Mouse (Mus musculus): ENCODE results near the gene Gm5134.

Gene Gm5134

DNA sequence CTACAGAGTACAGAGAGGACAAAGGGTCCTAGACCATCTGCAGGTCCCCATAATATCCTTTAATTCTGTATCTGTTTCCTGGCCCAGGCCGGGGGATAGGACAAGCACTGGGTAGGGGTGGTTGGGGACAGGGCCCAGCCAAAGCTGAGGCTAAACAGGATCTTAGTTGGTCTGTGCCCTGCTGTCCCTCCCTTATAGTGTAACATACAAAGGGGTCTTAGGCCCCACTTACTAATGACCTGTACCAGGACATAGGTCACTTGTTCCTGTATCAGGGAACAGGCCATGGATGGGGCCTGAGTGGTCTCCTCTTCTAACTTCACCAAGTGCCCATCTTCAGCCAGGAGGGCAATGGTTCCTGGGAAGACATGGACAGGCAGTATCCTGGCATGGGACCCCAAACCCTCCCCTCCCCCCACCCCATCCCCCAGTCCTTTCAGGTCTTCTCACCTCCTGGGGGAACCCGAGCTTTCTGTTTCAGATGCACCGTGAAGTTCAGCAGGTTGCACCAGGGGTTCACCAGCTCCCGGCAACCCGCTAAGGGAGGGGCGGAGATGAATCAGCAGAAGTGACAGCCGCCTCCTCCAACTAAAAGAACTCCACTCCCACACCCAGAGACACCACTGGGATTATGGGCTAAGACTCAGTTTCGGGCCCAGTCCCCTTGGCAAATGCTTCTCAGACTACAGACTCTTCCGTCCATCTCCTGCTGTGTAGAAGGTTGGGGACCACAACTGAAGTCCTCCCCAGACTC, 14.7 kb upstream of the Gm5134 start:
- no peak for DNase-seq (ENCODE audit: low spot score in 2 of 2)

DNA sequence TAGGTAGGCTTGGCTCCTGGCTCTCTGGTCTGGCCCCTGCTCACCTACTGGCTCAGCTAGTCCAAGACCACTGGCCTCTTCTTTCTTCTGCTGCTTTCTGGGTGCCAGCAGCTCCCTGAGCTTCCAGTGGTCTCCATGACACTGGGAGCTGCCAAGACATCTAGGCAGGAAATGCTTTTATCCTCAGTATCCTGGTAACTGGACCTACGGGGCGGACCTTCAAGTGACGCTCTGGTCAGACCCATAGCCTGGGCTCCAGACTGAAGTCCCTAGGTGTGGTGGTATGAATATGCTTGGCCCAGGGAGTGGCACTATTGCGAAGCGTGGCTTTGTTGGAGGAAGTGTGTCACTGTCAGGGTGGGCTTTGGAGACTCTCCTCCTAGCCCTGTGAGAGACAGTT, 13.8 kb upstream of the Gm5134 start, which contains the start of gene Gm867:
TSS of gene Gm867 (minus strand) at position 153 of the 400 bp plus-strand sequence.
- no peak for DNase-seq (ENCODE audit: low spot score in 2 of 2)

DNA sequence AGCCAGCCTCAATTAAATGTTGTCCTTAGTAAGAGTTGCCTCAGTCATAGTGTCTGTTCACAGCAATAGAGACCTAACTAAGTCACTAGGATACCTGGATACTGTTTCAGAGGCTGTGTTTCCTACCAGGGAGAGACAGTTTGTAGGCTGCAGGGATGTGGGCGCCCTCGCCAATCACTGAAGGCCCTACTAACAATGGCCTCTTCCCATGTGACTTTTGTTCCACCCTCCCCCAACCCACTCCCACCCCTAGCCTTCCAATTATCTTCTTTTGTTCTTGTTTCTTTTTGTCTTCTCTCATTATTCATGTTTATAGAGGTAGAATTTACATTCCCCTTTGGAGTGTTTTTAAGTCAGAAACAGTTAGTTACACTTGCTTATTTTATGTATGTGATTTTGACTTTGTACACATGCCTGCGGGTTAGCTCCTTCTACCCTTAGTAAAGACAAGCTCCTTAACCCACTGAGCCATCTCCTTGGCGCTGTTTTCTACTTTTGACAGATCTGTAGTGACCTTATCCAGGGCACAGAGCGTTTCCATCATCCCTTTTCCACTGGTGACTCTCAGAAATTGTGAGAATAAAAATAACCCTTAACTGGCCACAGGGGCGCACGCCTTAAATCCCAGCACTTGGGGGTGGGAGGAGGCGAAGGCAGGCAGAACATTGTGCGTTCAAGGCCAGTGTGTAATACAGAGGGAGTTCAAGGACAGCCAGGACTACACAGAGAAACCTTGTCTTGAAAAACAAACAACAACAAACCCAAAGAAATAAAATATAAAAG, 13.1 kb upstream of the Gm5134 start:
- no peak for DNase-seq (ENCODE audit: low spot score in 2 of 2)

DNA sequence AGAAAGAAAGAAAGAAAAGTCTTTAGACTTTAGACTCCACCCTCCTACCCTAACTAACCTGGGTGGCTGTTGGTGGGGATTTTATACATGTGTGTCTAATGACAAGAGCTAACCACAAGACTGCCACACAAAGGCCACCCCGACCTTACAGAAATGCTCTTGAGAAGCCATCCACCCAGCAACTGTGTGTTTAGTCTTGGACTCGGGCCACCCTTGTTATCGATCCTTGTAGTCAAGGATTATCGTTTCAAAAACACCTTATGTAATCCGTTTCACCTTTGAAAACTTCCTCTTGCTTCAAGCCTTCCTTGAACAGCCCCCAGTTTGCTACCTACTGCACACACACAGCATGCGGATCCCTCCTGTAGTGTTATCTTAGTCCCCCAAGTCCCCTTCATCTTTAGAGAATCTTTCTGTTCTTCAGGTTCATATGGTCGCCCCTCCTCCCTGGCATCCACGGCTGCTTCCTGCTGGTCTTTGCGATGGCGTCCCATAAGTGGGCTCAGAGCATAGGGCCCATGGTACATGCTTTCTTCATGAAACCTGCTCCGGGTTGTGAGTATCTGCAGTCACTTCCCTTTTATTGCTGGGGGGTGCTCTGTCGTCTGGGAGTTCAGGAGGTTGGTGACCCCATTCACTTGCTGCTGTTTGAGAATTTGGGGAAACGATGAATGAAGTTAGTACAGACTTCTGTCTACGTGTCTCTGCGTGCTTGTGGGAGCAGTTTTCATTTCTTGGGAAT, 11.4 kb upstream of the Gm5134 start, which contains the start of gene Vpreb3:
TSS of gene Vpreb3 (plus strand) at position 322 of the 742 bp plus-strand sequence.
- no peak for DNase-seq (ENCODE audit: low spot score in 2 of 2)

DNA sequence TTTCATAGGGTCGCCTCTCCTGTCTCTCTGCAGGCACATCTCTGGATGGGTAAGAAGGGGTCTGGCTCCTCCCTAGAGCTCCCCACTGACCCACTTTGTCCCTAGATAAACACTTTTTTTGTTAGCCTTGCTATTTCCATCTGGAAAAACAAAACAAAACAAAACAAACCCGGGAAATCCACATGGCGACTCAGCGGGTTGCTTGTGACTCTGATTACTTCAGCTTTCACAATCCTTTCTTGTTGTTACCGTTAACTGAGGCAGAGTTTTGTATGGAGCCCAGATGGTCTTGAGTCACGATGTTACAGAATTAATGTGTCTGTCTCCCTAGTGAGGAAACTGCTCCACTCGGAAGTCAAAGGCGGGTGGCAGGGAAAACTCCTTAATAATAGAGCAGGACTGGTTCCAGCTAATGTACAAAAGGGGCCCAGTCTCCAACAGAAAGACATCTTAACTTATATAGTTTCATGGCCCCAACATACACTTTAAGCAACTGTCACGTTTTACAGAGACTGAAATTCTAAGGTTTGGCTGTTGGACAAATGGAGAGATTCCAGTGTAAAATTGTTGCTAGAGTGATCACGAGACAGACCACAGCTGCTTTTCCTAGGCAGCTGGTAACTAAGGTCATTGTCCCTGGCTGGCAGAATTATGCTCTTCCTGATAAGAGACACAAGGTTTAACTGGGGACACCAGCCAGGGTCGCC, 10.1 kb upstream of the Gm5134 start:
- DNase-seq (ENCODE audit: low spot score in 2 of 2), result no peak

DNA sequence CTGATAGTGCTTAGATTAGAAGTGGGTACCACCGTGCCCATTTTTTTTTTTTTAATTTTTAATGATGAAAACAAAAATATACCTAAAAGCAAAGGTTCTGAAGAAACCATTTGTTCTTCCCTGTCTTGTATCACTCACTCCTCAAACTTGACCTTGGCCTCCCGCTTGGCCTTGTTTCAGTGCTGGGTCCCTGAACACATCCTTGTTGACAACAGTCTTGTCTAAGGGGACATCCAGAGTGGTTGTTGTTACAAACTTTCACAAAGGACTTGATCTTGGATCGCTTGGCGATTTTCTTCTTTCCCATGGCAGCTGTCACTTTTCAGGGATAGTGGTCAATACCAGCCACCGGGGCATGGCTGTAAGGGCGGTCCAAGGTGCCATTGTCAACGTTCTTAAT, 9.1 kb upstream of the Gm5134 start:
- no peak for DNase-seq (ENCODE audit: low spot score in 2 of 2)

DNA sequence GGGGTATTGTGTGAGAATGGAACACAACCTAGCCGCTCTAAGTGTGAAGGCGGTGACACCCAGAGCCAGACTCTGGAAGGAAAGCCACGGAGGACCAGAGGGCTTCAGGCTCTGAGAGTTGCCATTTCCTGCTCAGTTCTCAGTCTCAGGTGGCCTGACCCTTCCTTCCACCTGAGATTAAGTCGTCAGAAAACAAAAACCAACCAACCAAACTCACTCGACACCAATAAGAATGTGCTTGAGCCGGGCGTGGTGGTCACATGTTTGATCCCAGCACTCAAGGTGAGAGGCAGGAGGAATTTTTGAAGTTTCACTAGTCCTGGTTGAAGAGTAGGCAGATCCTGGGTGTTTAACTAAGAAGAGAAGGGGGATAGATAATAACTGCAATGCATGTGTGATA, 8.4 kb upstream of the Gm5134 start:
- no peak for DNase-seq (ENCODE audit: low spot score in 2 of 2)

DNA sequence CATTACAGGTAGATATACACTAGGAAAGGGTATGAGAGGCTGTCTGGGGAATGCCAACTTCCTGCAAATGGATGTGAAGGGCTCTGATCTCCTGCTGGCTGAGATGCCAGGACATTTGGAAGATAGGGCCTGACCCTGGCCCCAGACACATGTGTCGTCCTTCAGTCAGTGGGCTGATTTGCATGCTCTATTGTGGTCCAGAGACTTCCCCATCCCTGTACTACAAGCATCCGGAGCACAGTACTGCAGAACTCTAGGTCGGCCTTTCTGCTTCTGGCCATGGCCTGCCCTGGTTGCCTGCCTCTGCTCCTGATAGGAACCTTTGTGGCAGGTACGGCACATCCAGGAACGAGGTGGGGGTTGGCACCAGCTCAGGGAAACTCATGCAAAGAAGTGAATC, 6.2 kb upstream of the Gm5134 start:
- DNase-seq (ENCODE audit: low spot score in 2 of 2), result no peak

DNA sequence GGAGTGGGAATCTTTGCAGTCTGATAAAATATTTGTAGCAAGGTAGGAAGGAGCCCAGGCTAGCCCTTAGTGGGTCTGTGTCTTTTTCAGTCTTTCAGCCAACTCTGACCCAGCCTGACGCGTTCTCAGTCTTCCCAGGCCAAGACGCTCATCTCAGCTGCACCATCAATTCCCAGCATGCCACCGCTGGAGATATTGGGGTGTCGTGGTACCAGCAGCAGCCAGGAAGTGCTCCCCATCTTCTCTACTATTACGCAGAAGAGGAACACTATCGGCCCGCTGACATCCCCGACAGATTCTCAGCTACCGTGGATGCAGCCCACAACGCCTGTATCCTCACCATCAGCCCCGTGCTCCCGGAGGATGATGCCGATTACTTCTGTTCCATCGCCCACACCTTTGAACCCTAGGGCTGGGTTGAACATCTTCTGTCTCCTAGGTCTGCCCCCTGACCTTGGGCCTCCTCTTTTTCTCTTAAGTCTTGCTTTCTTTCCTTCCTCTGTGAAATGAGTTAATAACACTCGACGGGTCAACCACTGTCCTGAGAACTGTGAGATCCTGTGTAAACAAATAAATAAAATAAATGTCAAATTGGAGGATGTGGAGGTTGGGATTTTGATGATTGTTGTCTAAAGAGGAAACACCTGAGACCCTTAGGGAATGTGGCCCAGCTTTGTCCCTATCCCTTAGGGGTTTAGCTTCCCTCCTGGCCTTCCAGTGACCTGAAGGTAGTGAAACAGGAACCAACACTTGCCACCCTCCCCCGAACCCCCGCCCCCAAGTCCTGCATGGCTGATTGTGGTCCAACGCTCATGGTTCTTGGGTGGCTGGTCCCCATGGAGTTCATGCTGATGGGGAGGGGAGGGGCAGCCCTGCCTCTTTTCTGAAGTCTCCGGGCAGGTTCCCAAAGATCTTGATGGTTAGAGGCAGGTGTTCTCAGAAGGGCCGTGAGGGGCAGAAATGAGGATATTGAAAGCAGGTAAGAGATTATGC, 5.0 kb upstream of the Gm5134 start:
- peak in 1 of 2 experiments; percentile 67 for DNase-seq (ENCODE audit: low spot score in 2 of 2)

DNA sequence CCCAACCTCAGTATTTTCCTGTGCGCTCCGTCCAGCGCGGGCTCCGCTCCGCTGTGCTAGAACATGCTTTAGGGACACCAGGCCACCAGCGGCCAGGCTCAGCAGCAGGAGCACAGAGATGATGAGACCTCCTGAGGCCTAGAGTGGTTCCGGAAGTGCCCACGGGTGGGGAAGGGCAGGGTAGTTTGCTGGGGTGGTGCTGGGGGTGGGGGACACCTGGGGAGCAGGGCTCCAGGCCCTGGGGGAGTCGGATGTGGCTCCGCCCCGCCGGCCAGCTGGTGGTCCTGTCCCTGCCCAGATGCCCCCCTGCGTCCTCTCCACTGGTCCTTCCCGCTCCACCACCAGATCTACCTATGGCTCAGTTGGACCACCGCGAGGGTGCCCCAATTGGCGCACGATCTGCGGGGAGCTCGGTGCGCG, 3.5 kb upstream of the Gm5134 start:
- peak in 1 of 2 experiments; percentile 37 for DNase-seq (ENCODE audit: low spot score in 2 of 2)

DNA sequence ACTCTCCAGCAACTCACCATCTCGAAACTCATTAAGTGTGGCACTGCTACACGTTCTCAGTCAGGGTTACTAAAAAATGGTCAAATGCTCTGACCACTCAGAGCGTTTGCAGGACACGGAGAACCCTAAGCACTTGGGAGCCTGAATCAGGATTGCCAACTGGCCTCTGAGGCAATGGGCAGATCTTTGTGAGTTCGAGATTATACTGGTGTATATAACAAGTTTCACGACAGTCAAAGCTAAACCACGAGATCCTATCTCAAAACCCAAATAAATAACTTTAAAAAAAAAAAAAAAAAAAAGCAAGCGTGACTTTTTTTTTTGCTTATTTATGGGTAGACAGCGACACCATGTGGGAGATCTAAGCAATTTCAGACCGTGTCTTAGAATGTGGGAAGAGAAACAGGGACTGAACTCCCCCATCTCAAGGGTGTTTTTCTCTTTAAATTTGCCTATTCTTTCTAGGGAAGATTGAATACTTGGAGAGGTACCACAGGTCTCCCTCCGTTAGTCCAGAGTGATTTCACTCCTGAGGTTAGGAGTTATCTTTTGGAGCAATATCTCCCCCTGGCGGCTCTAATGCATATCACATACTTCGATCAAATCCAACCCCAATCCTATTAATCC, 2.8 kb upstream of the Gm5134 start:
- DNase-seq (ENCODE audit: low spot score in 2 of 2), result peak; percentile 63 to 66

DNA sequence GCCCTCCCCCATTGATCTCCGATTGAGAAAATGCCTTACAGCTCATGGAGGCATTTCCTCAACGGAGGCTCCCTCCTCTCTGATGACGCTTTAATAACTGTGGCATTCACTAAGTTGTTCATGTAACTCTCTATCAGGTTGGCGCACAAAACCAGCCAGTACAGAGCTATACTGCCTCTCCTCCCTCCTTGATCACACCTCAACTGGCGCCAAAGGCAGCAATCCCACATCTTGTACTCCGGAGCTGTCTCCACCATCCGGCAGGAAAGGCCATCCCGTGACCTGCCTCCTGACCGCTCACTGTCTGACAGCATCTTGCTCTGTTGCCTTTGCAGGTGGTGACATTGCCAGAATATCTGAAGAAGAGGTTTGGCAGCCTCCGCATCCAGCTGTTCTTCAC, 19.5 kb downstream of the Gm5134 start:
- no peak for DNase-seq (ENCODE audit: low spot score in 2 of 2)

DNA sequence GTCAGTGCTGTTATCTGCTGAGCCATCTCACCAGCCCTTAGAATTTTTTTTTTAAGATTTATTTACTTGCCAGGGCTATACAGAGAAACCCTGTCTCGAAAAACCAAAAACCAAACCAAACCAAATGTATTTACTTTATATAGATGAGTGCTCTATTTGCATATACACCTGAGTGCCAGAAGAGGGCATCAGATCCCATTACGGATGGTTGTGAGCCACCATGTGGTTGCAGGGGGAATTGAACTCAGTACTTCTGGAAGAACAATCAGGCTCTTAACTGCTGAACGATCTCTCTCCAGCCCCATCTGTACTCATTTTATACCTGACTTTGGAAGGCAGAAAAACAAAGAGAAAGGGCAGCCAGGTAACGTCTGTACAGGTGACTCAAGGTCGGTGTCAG, 20.9 kb downstream of the Gm5134 start:
- peak; percentile 18 to 47 for DNase-seq (ENCODE audit: low spot score in 2 of 2)

DNA sequence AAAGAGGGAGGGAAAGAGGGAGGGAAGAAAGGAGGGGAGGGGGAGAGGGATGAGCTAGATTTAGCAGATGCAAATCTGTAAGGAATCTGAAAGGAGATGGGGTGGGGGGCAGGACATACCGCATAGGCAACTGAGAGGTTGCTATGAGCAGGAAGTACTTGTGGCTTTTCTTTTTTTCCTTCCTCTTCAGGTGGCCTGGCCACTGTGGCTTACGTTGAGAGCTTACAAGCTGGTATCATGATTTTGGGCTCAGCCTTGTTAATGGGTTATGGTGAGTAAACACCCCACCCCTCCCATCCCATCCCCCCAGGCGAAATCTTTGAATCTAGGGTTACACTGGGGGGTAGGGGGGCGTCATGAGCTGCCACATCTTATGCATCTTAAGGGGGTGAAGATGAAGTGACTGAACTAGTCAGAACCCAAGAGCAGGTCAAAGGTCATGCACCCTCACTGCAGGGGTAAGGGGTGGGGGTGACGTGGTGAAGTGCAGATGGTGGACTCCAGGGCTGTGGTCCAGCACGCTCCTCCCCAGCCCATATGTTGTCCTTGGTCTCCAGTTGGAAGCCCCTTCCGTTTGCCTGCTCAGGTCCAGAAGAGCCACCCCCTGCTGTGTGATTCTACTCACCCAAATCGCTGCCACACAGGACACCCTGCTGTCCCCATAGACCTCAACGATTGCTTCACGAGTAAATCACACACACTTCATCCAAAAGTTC, 24.0 kb downstream of the Gm5134 start:
- DNase-seq (ENCODE audit: low spot score in 2 of 2), result no peak

DNA sequence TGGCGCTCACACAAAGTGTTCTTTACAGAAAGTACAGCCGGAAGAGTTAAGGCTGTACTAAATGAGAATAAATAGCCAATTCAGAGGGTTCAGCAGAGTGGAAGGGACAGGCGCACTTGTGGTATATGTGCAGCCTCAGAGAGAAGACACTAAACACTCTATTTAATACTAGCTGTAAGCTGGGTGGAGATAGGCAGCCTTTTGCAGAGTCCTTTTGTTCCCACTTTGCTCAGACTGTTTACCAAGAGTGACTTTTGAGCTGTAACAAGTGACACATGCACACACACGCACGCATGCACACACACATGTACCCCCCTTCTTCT, 24.5 kb downstream of the Gm5134 start:
- DNase-seq (ENCODE audit: low spot score in 2 of 2), result no peak

DNA sequence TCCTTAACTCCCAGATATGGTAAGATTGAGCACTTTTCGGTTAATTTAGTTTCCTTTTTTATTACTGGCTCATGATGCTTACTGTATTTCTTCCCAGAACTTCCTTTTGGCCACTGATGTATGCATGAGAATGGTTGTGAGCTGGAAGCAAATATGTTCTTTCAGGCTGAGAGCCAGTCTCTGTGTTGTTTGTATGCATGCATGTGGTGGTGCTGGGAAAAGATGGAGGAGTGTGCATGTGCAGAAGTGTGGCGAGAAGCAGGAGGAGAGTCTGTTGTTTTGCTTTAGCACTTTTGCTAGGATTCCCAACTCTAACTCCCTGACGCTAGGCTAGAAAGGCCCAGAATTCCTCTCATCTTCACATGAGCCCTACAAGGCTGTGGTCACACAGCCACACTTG, 25.1 kb downstream of the Gm5134 start:
- DNase-seq (ENCODE audit: low spot score in 2 of 2), result no peak

DNA sequence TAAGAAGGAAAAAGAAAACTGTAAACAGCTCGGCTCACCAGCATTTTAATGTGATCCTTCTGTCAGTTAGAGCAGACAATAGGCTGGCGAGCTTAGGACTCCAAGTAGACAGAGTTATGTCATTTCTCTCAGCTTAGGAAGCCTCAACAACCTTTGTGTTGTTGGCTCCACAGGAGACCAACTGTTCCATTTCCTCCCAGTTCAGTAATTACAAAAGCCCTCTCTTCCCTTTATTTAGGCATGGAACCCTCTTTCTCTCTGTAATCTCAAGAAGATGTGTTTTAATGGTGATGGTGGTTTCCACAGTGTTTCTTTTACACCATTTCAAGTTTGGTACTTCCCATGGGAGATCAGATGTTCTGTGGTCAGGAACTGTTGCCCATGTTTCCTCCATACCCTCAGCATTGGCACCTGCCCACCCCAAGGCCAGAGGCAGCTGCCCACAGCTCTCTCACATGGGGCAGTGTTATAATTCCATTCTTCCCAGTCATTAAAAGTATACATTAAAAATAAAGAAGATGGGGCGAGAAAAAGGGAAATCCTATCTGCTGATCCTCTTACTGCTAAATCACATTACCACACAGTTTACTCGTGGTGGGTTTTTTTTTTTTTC, 36.2 kb downstream of the Gm5134 start:
- no peak for DNase-seq (ENCODE audit: low spot score in 2 of 2)

DNA sequence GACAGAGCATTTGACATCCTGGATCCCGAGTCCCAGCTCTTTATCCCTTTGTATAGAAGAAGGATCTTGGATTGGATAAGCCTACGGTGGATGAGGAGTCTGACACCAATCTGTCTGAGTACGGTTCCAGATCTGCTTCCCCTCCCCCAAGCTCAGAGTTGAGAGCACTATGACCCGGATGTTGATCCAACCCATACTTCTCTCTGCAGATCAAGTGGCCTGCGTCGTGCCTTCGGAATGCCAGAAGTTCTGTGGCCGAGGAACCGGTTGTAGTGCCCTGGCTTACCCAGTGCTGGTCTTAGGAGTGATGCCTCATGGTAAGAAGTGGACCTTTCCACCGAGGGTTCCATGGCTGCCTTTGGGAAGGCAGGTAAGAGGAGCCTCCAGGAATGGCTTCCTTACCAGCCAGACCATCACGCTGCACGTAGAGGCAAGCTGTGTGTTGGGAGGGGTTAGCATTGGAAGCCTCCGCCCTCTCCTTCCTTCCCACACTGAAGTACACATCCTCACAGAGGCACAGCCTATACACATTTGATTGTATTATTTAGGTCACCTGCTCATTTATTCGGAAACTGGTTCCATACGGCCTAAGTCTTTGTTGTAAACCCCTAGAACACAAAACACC, 39.4 kb downstream of the Gm5134 start:
- no peak for DNase-seq (ENCODE audit: low spot score in 2 of 2)

All from natural killer cell, adult 2 months (primary cell).